Mouse (Mus musculus) ES-E14 (cell line): Measurements from ENCODE around the gene Mrpl17. TPM values are rescaled to one million over a fixed set of nuclear protein-coding genes. Genes with fewer than 3 reads are reported as not detected.

ENCODE experiments used
- DNase-seq: peaks from one replicate; pipeline ENCODE4 v3.0.0-alpha.2; 2013; ENCODE audit warnings: low read depth, low spot score
- H3K27ac ChIP-seq: 2 replicates; pipeline ENCODE4 v1.5.1; 2012; ENCODE audit warnings: low read depth, mild to moderate bottlenecking, low read length, moderate library complexity, mixed read lengths; ENCODE audit not compliant: poor library complexity, insufficient read depth, severe bottlenecking
- H3K36me3 ChIP-seq: 2 replicates; pipeline ENCODE4 v1.6.1; 2012; ENCODE audit warnings: mild to moderate bottlenecking, low read length, moderate library complexity, mixed read lengths; ENCODE audit not compliant: control insufficient read depth, poor library complexity, insufficient read depth, severe bottlenecking
- H3K4me1 ChIP-seq, 2 experiments: fragments of 150-350 bp in 1 of 2; sonication (generic) in 1 of 2; 2 replicates each; pipeline ENCODE4 v1.6.1; 2012; ENCODE audit warnings: low read length in 2 of 2, mild to moderate bottlenecking in 1 of 2, mixed read lengths in 1 of 2; ENCODE audit not compliant: control insufficient read depth in 2 of 2, insufficient read depth in 2 of 2, poor library complexity in 1 of 2
- H3K4me3 ChIP-seq, 2 experiments: fragments of 150-350 bp in 1 of 2; sonication (generic) in 1 of 2; 2 replicates each; pipeline ENCODE4 v1.5.1; 2012; ENCODE audit warnings: low read length in 2 of 2, low read depth in 1 of 2, mild to moderate bottlenecking in 1 of 2, mixed read lengths in 1 of 2; ENCODE audit not compliant: insufficient read depth in 1 of 2, poor library complexity in 1 of 2, severe bottlenecking in 1 of 2
- H3K9ac ChIP-seq: 2 replicates; pipeline ENCODE4 v1.6.1; 2012; ENCODE audit warnings: low read depth, mild to moderate bottlenecking, low read length, mixed read lengths; ENCODE audit not compliant: poor library complexity, insufficient read depth, severe bottlenecking
- H3K9me3 ChIP-seq: fragments of 150-350 bp; sonication (generic); 2 replicates; pipeline ENCODE4 v1.6.1; 2012; ENCODE audit warnings: low read depth, mild to moderate bottlenecking, low read length; ENCODE audit not compliant: control insufficient read depth, insufficient read depth
- CHD2 ChIP-seq: IDR thresholded peaks from 2 replicates; pipeline ENCODE4 v1.6.1; 2014; ENCODE audit warnings: mild to moderate bottlenecking, low read depth, low read length, inconsistent platforms
- HCFC1 ChIP-seq: IDR thresholded peaks from 2 replicates; pipeline ENCODE4 v1.6.1; 2012; ENCODE audit warnings: low read length, inconsistent platforms, borderline replicate concordance; ENCODE audit not compliant: insufficient read depth
- MAFK ChIP-seq: IDR thresholded peaks from 2 replicates; pipeline ENCODE4 v1.6.1; 2014; ENCODE audit warnings: mild to moderate bottlenecking, low read depth, low read length, inconsistent platforms; ENCODE audit not compliant: insufficient read depth
- ZC3H11A ChIP-seq: IDR thresholded peaks from 2 replicates; pipeline ENCODE4 v1.6.1; 2012; ENCODE audit warnings: low read depth, mild to moderate bottlenecking, inconsistent platforms, low read length, borderline replicate concordance
- ZNF384 ChIP-seq: IDR thresholded peaks from 2 replicates; pipeline ENCODE4 v1.6.1; 2012; ENCODE audit warnings: low read depth, low read length, inconsistent platforms
- in situ Hi-C, 2 experiments: fragments of 600-800 bp; cut with MboI; formaldehyde crosslinking; loops; one replicate each; pipeline ENCODE4 v1.15.1; 2025; ENCODE audit warnings: low sequenced_read_pairs in 2 of 2, inconsistent platforms in 1 of 2; ENCODE audit not compliant: unreplicated experiment in 2 of 2
- total RNA-seq: library from RNA; depleted of rRNA; stranded (reverse); fragments of 300-350 nt; gene quantifications from 2 replicates; pipeline ENCODE4 v1.2.3, GENCODE M21; 2012

Gene Mrpl17
- total RNA-seq, 1 experiment: 371 TPM

DNA sequence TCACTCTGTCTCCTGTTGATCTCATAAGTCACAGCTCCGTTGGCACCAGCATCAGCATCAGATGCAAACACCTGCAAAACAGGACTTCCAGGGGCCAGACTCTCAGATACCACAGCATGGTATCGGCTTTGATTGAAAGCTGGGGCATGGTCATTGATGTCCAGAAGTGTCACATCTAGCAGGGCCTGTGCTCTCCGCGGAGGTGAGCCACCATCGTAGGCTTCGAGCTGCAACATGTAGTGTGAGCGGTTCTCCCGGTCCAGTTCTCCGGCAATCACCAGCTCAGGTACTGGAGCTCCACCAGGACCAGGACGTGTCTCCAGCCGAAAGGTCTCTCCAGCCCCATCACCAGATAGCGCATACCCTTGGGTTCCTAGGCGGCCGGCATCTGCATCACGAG lies 38.6 kb downstream of the Mrpl17 start:
- H3K9ac ChIP-seq: no peak overlapping the region
- no peaks in the 10 kb centered on the region for H3K36me3 ChIP-seq
- in situ Hi-C loops: no loop called here
- H3K4me1 ChIP-seq: no peaks in the 10 kb centered on the region
- TF ChIP-seq MAFK (no peak), CHD2 (no peak), ZNF384 (no peak), ZC3H11A (no peak), HCFC1 (no peak)
- H3K9me3 ChIP-seq: no peaks in the 10 kb centered on the region
- no peak for DNase-seq
- no peak overlapping the region for H3K4me3 ChIP-seq
- H3K27ac ChIP-seq: no peak overlapping the region

DNA sequence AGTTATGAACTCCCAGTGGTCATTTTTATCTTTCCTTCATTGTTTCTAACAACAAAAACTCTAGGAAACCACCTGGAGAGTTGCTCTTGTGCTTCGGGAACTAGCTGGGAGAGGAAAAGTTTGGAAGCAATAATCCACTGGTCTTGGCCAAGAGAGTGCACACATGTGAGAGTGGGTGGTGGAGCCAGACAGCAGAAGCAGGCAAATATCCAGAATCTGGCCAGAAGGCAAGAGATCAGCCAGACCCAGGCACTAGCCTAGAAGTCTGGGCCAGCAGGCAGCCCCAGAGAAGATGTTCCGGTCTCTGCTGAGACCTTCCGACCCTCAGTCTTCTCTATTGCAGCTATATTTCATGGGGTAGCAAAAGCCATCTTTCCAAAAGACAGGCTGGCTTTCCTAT lies 40.9 kb downstream of the Mrpl17 start:
- H3K4me3 ChIP-seq: no peak overlapping the region
- H3K36me3 ChIP-seq: no peaks in the 10 kb centered on the region
- no peak overlapping the region for H3K27ac ChIP-seq
- no peak for DNase-seq
- no peak for TF ChIP-seq ZC3H11A
- TF ChIP-seq MAFK: no peak
- TF ChIP-seq CHD2: no peak
- TF ChIP-seq HCFC1: no peak
- no peak for TF ChIP-seq ZNF384
- no peak overlapping the region for H3K9ac ChIP-seq
- no peaks in the 10 kb centered on the region for H3K4me1 ChIP-seq
- in situ Hi-C loops: no loop called here
- no peaks in the 10 kb centered on the region for H3K9me3 ChIP-seq

DNA sequence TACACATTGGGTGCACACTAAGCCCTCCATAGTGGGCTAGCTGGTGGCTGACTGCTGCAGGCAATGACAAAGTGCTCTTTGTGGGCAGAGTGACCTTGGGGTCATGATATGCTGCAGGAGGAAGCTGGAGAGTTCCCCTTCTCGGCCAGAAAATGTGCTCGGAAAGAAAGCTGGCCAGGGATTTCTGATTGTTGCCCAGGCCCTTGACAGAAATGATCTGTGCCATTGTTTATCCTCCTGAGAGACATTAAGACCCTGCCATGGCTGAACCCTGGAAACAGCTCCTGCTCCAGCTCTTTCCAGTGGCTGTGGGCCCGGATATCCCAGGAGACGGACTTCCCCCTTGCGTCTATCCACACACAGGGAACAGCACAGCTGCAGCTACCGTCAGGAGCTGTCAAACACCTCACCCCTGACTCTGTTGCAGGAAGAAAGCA lies 43.2 kb downstream of the Mrpl17 start:
- Histone ChIP-seq H3K36me3 (no peaks in the 10 kb centered on the region), H3K4me1 (no peaks in the 10 kb centered on the region), H3K9me3 (no peaks in the 10 kb centered on the region), H3K9ac (no peak overlapping the region), H3K27ac (no peak overlapping the region), H3K4me3 (no peak overlapping the region)
- no peak for TF ChIP-seq ZNF384
- no peak for TF ChIP-seq CHD2
- TF ChIP-seq ZC3H11A: no peak
- no peak for TF ChIP-seq HCFC1
- no peak for TF ChIP-seq MAFK
- no peak for DNase-seq
- in situ Hi-C loops: no loop called here

GRCm38 (mm10) chr7:105764331-105764730 lies 46.6 kb downstream of the Mrpl17 start:
- in situ Hi-C loops: no loop called here
- TF ChIP-seq HCFC1: no peak
- no peak for TF ChIP-seq ZC3H11A
- TF ChIP-seq CHD2: no peak
- no peak for TF ChIP-seq MAFK

DNA sequence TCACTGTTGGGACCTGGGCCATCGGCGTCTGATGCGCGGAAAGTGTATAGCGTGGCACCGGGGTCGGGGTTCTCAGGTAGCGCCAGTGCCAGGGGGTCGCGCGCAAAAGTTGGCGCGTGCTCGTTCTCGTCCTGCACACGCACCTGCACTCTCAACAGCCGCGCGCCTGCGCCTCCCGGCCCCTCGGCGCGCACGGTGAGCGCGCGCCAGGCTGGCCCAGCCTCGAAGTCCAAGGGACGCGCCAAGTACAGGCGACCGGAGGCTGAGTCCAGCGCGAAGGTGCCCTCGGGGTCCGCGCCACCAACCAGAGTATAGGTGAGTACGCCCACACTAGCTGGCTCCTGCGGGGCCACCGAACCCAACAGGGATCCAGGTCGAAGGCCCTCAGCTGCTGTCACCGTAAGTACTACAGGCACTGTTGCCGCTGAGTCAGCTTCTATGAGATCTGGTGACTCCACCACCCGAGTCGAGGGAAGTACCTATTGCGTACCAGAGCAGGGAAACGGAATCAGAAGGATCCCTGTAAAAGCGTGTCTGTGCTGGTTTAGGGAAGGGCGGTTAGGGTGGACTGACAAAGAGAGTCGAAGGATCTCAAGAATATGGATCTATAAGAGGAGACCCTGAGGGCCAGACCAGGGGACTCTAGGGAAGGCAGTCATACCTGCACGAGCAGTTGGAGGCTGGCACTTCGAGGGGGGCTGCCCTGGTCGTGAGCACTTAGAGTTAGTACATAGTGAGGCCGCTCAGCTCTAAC lies 48.2 kb downstream of the Mrpl17 start:
- TF ChIP-seq HCFC1 (no peak), ZNF384 (no peak), ZC3H11A (no peak), CHD2 (no peak), MAFK (no peak)
- Histone ChIP-seq H3K4me1 (no peaks in the 10 kb centered on the region), H3K9me3 (no peaks in the 10 kb centered on the region), H3K4me3 (peak overlapping the region; percentile 67 to 70), H3K9ac (peak overlapping the region; percentile 20; the same call in 1 of the 2 replicates), H3K36me3 (no peaks in the 10 kb centered on the region), H3K27ac (no peak overlapping the region)
- DNase-seq: no peak
- in situ Hi-C loops: no loop called here

More at GRCm38 (mm10) chr7:105764331-105764730, 46.6 kb downstream of the Mrpl17 start:
- Histone ChIP-seq H3K27ac (no peak overlapping the region), H3K36me3 (no peaks in the 10 kb centered on the region), H3K4me1 (no peaks in the 10 kb centered on the region), H3K9ac (no peak overlapping the region), H3K4me3 (no peak overlapping the region), H3K9me3 (no peaks in the 10 kb centered on the region)
- no peak for DNase-seq
